Mouse (Mus musculus) kidney, postnatal 14 days (tissue): Measurements from ENCODE around the gene Senp7.
"Not testable (repeated sequence)": the region's sequence is repeated elsewhere in the genome, so short reads cannot be mapped to it uniquely, and the experiment has no call there.

Experiments
- DNase-seq: peaks from one replicate; pipeline ENCODE4 v3.0.0; 2022; ENCODE audit warnings: mixed read lengths

Gene Senp7

GRCm38 (mm10) chr16:56048038-56048437, at the start of gene Senp7:
TSS of gene Senp7 (plus strand) at chr16:56048338.
- DNase-seq = not testable (repeated sequence)

- DNase-seq = no peak
Observed at GRCm38 (mm10) chr16:56006798-56007197, 41.3 kb upstream of the Senp7 start.

GRCm38 (mm10) chr16:56008862-56009261, 39.3 kb upstream of the Senp7 start:
- no peak for DNase-seq

GRCm38 (mm10) chr16:56012789-56013743, 35.1 kb upstream of the Senp7 start:
- DNase-seq = no peak

- DNase-seq = no peak
Observed at GRCm38 (mm10) chr16:56014076-56014475, 34.1 kb upstream of the Senp7 start.

- no peak for DNase-seq
Observed at GRCm38 (mm10) chr16:56019660-56020059, 28.5 kb upstream of the Senp7 start.

- DNase-seq = no peak
Observed at GRCm38 (mm10) chr16:56027854-56028629, 20.1 kb upstream of the Senp7 start.

GRCm38 (mm10) chr16:56028722-56029551, 19.2 kb upstream of the Senp7 start:
- DNase-seq = peak; percentile 84

GRCm38 (mm10) chr16:56029661-56030082, 18.5 kb upstream of the Senp7 start, which contains the start of gene Pcnp:
TSS of gene Pcnp (minus strand) at chr16:56029739.
- peak; percentile 98 for DNase-seq

- DNase-seq = no peak
Observed at GRCm38 (mm10) chr16:56034566-56034965, 13.6 kb upstream of the Senp7 start.

GRCm38 (mm10) chr16:56036501-56036900, 11.6 kb upstream of the Senp7 start:
- DNase-seq = no peak

- peak; percentile 95 for DNase-seq
Observed at GRCm38 (mm10) chr16:56037138-56038010, 10.8 kb upstream of the Senp7 start, which contains the start of gene Trmt10c. TSS of gene Trmt10c (minus strand) at chr16:56037819.

- no peak for DNase-seq
Observed at GRCm38 (mm10) chr16:56038090-56038489, 10.0 kb upstream of the Senp7 start.

- no peak for DNase-seq
Observed at GRCm38 (mm10) chr16:56055911-56056310, 7.8 kb downstream of the Senp7 start.

GRCm38 (mm10) chr16:56056944-56057590, 8.9 kb downstream of the Senp7 start:
- no peak for DNase-seq

GRCm38 (mm10) chr16:56058151-56058550, 10.0 kb downstream of the Senp7 start:
- DNase-seq = no peak

- no peak for DNase-seq
Observed at GRCm38 (mm10) chr16:56061995-56062594, 14.0 kb downstream of the Senp7 start.

- DNase-seq = no peak
Observed at GRCm38 (mm10) chr16:56062981-56063380, 14.8 kb downstream of the Senp7 start.

- DNase-seq = peak; percentile 68
Observed at GRCm38 (mm10) chr16:56064334-56064990, 16.3 kb downstream of the Senp7 start.

GRCm38 (mm10) chr16:56066113-56066512, 18.0 kb downstream of the Senp7 start:
- no peak for DNase-seq
